In genomic region chr3:83811987-83812386, GRCm38 (mm10) we compare ENCODE assay signal across 16 mouse cellular contexts. TPM values are rescaled to one million over a fixed set of nuclear protein-coding genes. Genes with fewer than 3 reads are reported as not detected.
A peak's percentile ranks its signal among the peaks of the same experiment; 100 is the strongest.
DNase-seq lines count a peak whose midpoint lies in the region; ATAC-seq and TF ChIP-seq lines count a peak whose summit lies in the region.
"Had no signal": no experiment of that assay in that cellular context is flagged by ENCODE, and none has a peak within 500 bp of the region (broad histone marks: within the 10 kb centered on the region; RNA-seq: fewer than 3 reads in every experiment).

No protein-coding gene starts in this region.

- no peaks in the 10 kb centered on the region for H3K9me3 ChIP-seq in lung, postnatal 0 days (ENCODE audit: low read length)
- no peaks in the 10 kb centered on the region for H3K9me3 ChIP-seq in hindbrain, embryonic 13.5 days
- no peaks in the 10 kb centered on the region for H3K9me3 ChIP-seq in kidney, embryonic 15.5 days (replicated peaks)
- H3K9me3 ChIP-seq: embryonic facial prominence, embryonic 13.5 days; heart, embryonic 12.5 days; liver, embryonic 15.5 days had no signal

- H3K36me3 ChIP-seq in lung, postnatal 0 days (ENCODE audit: insufficient read depth, low read length), result no peaks in the 10 kb centered on the region
- no peaks in the 10 kb centered on the region for H3K36me3 ChIP-seq in hindbrain, embryonic 13.5 days
- H3K36me3 ChIP-seq in kidney, embryonic 15.5 days, result no peaks in the 10 kb centered on the region
- H3K36me3 ChIP-seq: embryonic facial prominence, embryonic 13.5 days; heart, embryonic 12.5 days; liver, embryonic 15.5 days had no signal

- TF ChIP-seq POLR2A in bone marrow macrophage, adult 2 months (IDR thresholded peaks at IDR 0.05; ENCODE audit: borderline replicate concordance, low read depth, low read length), result 0 out of 2 replicates have a peak, but pooled peaks have one; percentile 26

- no peak overlapping the region for H3K4me3 ChIP-seq in lung, postnatal 0 days (ENCODE audit: low read depth, low read length)
- H3K4me3 ChIP-seq in bone marrow macrophage, adult 2 months (ENCODE audit: insufficient read depth, low read length), result peak overlapping the region; percentile 48
- no peak overlapping the region for H3K4me3 ChIP-seq in hindbrain, embryonic 13.5 days
- no peak overlapping the region for H3K4me3 ChIP-seq in kidney, embryonic 15.5 days (replicated peaks)
- H3K4me3 ChIP-seq: embryonic facial prominence, embryonic 13.5 days; heart, embryonic 12.5 days; liver, embryonic 15.5 days had no signal

- DNase-seq in lung, postnatal 36 days, result peak; percentile 21
- no peak for DNase-seq in lung, postnatal 0 days (ENCODE audit: low spot score)
- peak; percentile 27 for DNase-seq in naive thymus-derived CD4-positive, alpha-beta T cell, adult 2 months (ENCODE audit: low read depth)
- DNase-seq: cerebellum, adult 11 months; gastrocnemius, postnatal 36 days; heart, postnatal 4 days had no signal

- no peak overlapping the region for H3K9ac ChIP-seq in lung, postnatal 0 days (replicated peaks; ENCODE audit: low read depth)
- H3K9ac ChIP-seq in hindbrain, embryonic 13.5 days, result no peak overlapping the region
- H3K9ac ChIP-seq in kidney, embryonic 15.5 days, result no peak overlapping the region
- H3K9ac ChIP-seq: embryonic facial prominence, embryonic 13.5 days; heart, embryonic 12.5 days; liver, embryonic 15.5 days had no signal

- no peaks in the 10 kb centered on the region for H3K4me1 ChIP-seq in lung, postnatal 0 days (ENCODE audit: insufficient read depth, low read depth, low read length)
- H3K4me1 ChIP-seq in bone marrow macrophage, adult 2 months (ENCODE audit: control insufficient read depth, insufficient read depth, low read length), result peaks cover 21% of the 10 kb centered on the region
- no peaks in the 10 kb centered on the region for H3K4me1 ChIP-seq in hindbrain, embryonic 13.5 days (replicated peaks)
- H3K4me1 ChIP-seq in kidney, embryonic 15.5 days, result no peaks in the 10 kb centered on the region
- H3K4me1 ChIP-seq: heart, embryonic 12.5 days; liver, embryonic 15.5 days had no signal

- TF ChIP-seq EP300 in lung, postnatal 0 days (IDR thresholded peaks at IDR 0.05), result no peak

- TF ChIP-seq CTCF in lung, postnatal 0 days (IDR thresholded peaks at IDR 0.05), result no peak
- TF ChIP-seq CTCF in bone marrow macrophage, adult 2 months (IDR thresholded peaks at IDR 0.05; ENCODE audit: low read depth, low read length), result no peak

- H3K27ac ChIP-seq in lung, postnatal 0 days (ENCODE audit: low read length), result no peak overlapping the region
- H3K27ac ChIP-seq in bone marrow macrophage, adult 2 months (ENCODE audit: insufficient read depth, low read depth, low read length), result peak overlapping the region; percentile 85
- no peak overlapping the region for H3K27ac ChIP-seq in hindbrain, embryonic 13.5 days
- H3K27ac ChIP-seq in kidney, embryonic 15.5 days, result no peak overlapping the region
- H3K27ac ChIP-seq: embryonic facial prominence, embryonic 13.5 days; kidney, postnatal 0 days; liver, embryonic 15.5 days had no signal

- no peak for ATAC-seq in lung, postnatal 0 days
- ATAC-seq in hematopoietic stem cell, adult 5-6 weeks (replicated peaks in 1 of 2; ENCODE audit: insufficient read depth in 1 of 2, low FRiP score in 2 of 2, low TSS enrichment in 1 of 2, low read depth in 1 of 2, poor library complexity in 2 of 2, severe bottlenecking in 2 of 2), result peak; percentile 21 to 62; a peak in 2 of 4 replicates
- ATAC-seq in hindbrain, embryonic 13.5 days (ENCODE audit: low FRiP score), result no peak
- ATAC-seq in kidney, embryonic 15.5 days (replicated peaks; ENCODE audit: low FRiP score), result no peak
- ATAC-seq: intestine, embryonic 16.5 days; Patski had no signal

- WGBS in lung, postnatal 0 days, result 42% methylated on average over 7 of the region's 7 CpGs
- WGBS in hindbrain, embryonic 13.5 days, result 86% methylated on average over 7 of the region's 7 CpGs
- 44% methylated on average over 7 of the region's 7 CpGs for whole genome bisulfite sequencing in kidney, embryonic 15.5 days

- H3K4me2 ChIP-seq in lung, postnatal 0 days (replicated peaks; ENCODE audit: low read depth, low read length), result no peak overlapping the region
- H3K4me2 ChIP-seq in hindbrain, embryonic 13.5 days, result no peak overlapping the region
- H3K4me2 ChIP-seq in kidney, embryonic 15.5 days, result no peak overlapping the region
- H3K4me2 ChIP-seq: embryonic facial prominence, embryonic 13.5 days; heart, embryonic 12.5 days; liver, embryonic 15.5 days had no signal

- H3K27me3 ChIP-seq in lung, postnatal 0 days (replicated peaks; ENCODE audit: insufficient read depth, low read length), result no peaks in the 10 kb centered on the region
- H3K27me3 ChIP-seq in hindbrain, embryonic 13.5 days, result no peaks in the 10 kb centered on the region
- no peaks in the 10 kb centered on the region for H3K27me3 ChIP-seq in kidney, embryonic 15.5 days
- H3K27me3 ChIP-seq: embryonic facial prominence, embryonic 13.5 days; heart, embryonic 12.5 days; liver, embryonic 15.5 days had no signal

RNA-seq across cellular contexts. Expression of gene Tlr2, which starts 29.6 kb away (rescaled TPM):
- 7.7 and 12.5 TPM in 2 replicates for polyA plus RNA-seq in lung, postnatal 0 days (2015; fragmentation: Nextera tagmentation; extraction: Ambion mirVana)
- 120 and 121 TPM in 2 replicates for polyA plus RNA-seq in bone marrow macrophage, adult 2 months (2012; ENCODE audit: insufficient read depth, insufficient read length, missing spikeins)
- total RNA-seq in hematopoietic stem cell, adult 5-6 weeks (2017), result 9.1 and 12.1 TPM in 2 replicates
- polyA plus RNA-seq in hindbrain, embryonic 13.5 days (2015; fragmentation: Nextera tagmentation; extraction: Ambion mirVana), result 1.1 and 1.2 TPM in 2 replicates
- polyA plus RNA-seq in kidney, embryonic 15.5 days (2015; fragmentation: Nextera tagmentation; extraction: Ambion mirVana), result 3.1 and 3.5 TPM in 2 replicates

RNA-seq across cellular contexts. Expression of gene Sfrp2, which starts 45.9 kb away (rescaled TPM):
- 41.8 and 49.0 TPM in 2 replicates for polyA plus RNA-seq in lung, postnatal 0 days (2015; fragmentation: Nextera tagmentation; extraction: Ambion mirVana)
- 1.2 and 1.3 TPM in 2 replicates for polyA plus RNA-seq in bone marrow macrophage, adult 2 months (2012; ENCODE audit: insufficient read depth, insufficient read length, missing spikeins)
- not detected in 2 replicates for total RNA-seq in hematopoietic stem cell, adult 5-6 weeks (2017)
- polyA plus RNA-seq in hindbrain, embryonic 13.5 days (2015; fragmentation: Nextera tagmentation; extraction: Ambion mirVana), result 71.1 and 83.7 TPM in 2 replicates
- 175 and 225 TPM in 2 replicates for polyA plus RNA-seq in kidney, embryonic 15.5 days (2015; fragmentation: Nextera tagmentation; extraction: Ambion mirVana)

Comparison
In these comparisons a context has a peak if more than half of its experiments do, and no peak if none do; other contexts are left out.
1. ATAC-seq: peak in hematopoietic stem cell, adult 5-6 weeks (2 of 2); none in lung, postnatal 0 days (single experiment), hindbrain, embryonic 13.5 days (single experiment) and kidney, embryonic 15.5 days (single experiment).
2. RNA of gene Sfrp2, which starts 45.9 kb away (polyA plus RNA-seq): 175 to 225 TPM in kidney, embryonic 15.5 days, 71.1 to 83.7 TPM in hindbrain, embryonic 13.5 days and 41.8 to 49.0 TPM in lung, postnatal 0 days; 1.2 to 1.3 TPM in bone marrow macrophage, adult 2 months; every median in the first group is over 10 times any median in the second.